Mouse (Mus musculus) heart, adult 2 months (tissue): ENCODE data around the gene Notch4.

Source experiments
- CTCF ChIP-seq: fragments of 200-600 bp; IDR thresholded peaks from 2 replicates; pipeline ENCODE4 v1.8.1; 2022; ENCODE audit warnings: antibody characterized with exemption, mild to moderate bottlenecking, moderate library complexity
- POLR2A ChIP-seq: fragments of 200-500 bp; IDR thresholded peaks from 2 replicates; pipeline ENCODE4 v1.6.1; 2011; ENCODE audit warnings: mild to moderate bottlenecking, low read depth, low read length, control low read depth; ENCODE audit not compliant: insufficient read depth

- TF ChIP-seq POLR2A, result no peak
- no peak for TF ChIP-seq CTCF
Measured at GRCm38 (mm10) chr17:34613830-34614229, 49.8 kb downstream of the Notch4 start.
